In genomic region chr7:141638077-141638476, GRCm38 (mm10) we compare ENCODE assay signal across 9 mouse cellular contexts. TPM values are rescaled to one million over a fixed set of nuclear protein-coding genes. Genes with fewer than 3 reads are reported as not detected.
DNase-seq lines count a peak whose midpoint lies in the region; ATAC-seq and TF ChIP-seq lines count a peak whose summit lies in the region.
"Not testable (repeated sequence)": the region's sequence is repeated elsewhere in the genome, so short reads cannot be mapped to it uniquely, and the experiment has no call there.
"Had no signal": no experiment of that assay in that cellular context is flagged by ENCODE, and none has a peak within 500 bp of the region (broad histone marks: within the 10 kb centered on the region; RNA-seq: fewer than 3 reads in every experiment).

No protein-coding gene starts in this region.

- H3K27me3 ChIP-seq in embryonic facial prominence, embryonic 12.5 days; forebrain, postnatal 0 days (ENCODE audit: insufficient read depth, low read length); heart, embryonic 16.5 days (ENCODE audit: control insufficient read depth, insufficient read depth, low read length); intestine, postnatal 0 days (replicated peaks; ENCODE audit: control insufficient read depth, insufficient read depth, low read length); liver, embryonic 12.5 days (replicated peaks); neural tube, embryonic 13.5 days: not testable (repeated sequence)

- 81% methylated on average over 2 of the region's 3 CpGs for WGBS in embryonic facial prominence, embryonic 12.5 days
- WGBS in forebrain, postnatal 0 days = 97% methylated on average over 1 of the region's 3 CpGs
- 93% methylated on average over 1 of the region's 3 CpGs for WGBS in heart, embryonic 16.5 days
- 94% methylated on average over 1 of the region's 3 CpGs for WGBS in intestine, postnatal 0 days
- WGBS in liver, embryonic 12.5 days (ENCODE audit: insufficient replicate concordance) = 88% methylated on average over 1 of the region's 3 CpGs
- 90% methylated on average over 2 of the region's 3 CpGs for WGBS in neural tube, embryonic 13.5 days

- H3K27ac ChIP-seq in embryonic facial prominence, embryonic 12.5 days; forebrain, postnatal 0 days (ENCODE audit: low read depth, low read length); heart, embryonic 16.5 days (ENCODE audit: low read length); intestine, postnatal 0 days (ENCODE audit: low read depth, low read length); liver, embryonic 12.5 days; neural tube, embryonic 13.5 days (replicated peaks): not testable (repeated sequence)

- not testable (repeated sequence) for H3K9ac ChIP-seq in embryonic facial prominence, embryonic 12.5 days; forebrain, postnatal 0 days; heart, embryonic 16.5 days (ENCODE audit: low read length); intestine, postnatal 0 days (ENCODE audit: low read depth, low read length); liver, embryonic 12.5 days; neural tube, embryonic 13.5 days

- H3K4me3 ChIP-seq in embryonic facial prominence, embryonic 12.5 days; forebrain, postnatal 0 days (ENCODE audit: low read depth, low read length); heart, embryonic 16.5 days (ENCODE audit: low read length); intestine, postnatal 0 days (ENCODE audit: low read depth, low read length); liver, embryonic 12.5 days; neural tube, embryonic 13.5 days: not testable (repeated sequence)

- H3K4me1 ChIP-seq in embryonic facial prominence, embryonic 12.5 days; forebrain, postnatal 0 days (ENCODE audit: insufficient read depth); heart, embryonic 16.5 days (ENCODE audit: control insufficient read depth, insufficient read depth, low read length); intestine, postnatal 0 days (replicated peaks; ENCODE audit: control insufficient read depth, insufficient read depth, low read length); liver, embryonic 12.5 days; neural tube, embryonic 13.5 days (replicated peaks): not testable (repeated sequence)

- H3K36me3 ChIP-seq in embryonic facial prominence, embryonic 12.5 days = peaks cover 13% of the 10 kb centered on the region
- peaks cover 16% of the 10 kb centered on the region for H3K36me3 ChIP-seq in forebrain, postnatal 0 days (ENCODE audit: insufficient read depth)
- H3K36me3 ChIP-seq in heart, embryonic 16.5 days (ENCODE audit: control insufficient read depth, insufficient read depth) = peaks cover 11% of the 10 kb centered on the region
- peaks cover 19% of the 10 kb centered on the region; the same call in 1 of the 2 replicates for H3K36me3 ChIP-seq in intestine, postnatal 0 days (ENCODE audit: control insufficient read depth, insufficient read depth)
- H3K36me3 ChIP-seq in liver, embryonic 12.5 days = peaks cover 36% of the 10 kb centered on the region
- H3K36me3 ChIP-seq in neural tube, embryonic 13.5 days = peaks cover 20% of the 10 kb centered on the region

- not testable (repeated sequence) for DNase-seq in forebrain, postnatal 0 days

- not testable (repeated sequence) for TF ChIP-seq CTCF in forebrain, postnatal 0 days (IDR thresholded peaks at IDR 0.05; ENCODE audit: low read depth); intestine, postnatal 0 days (IDR thresholded peaks at IDR 0.05; ENCODE audit: low read depth)

- not testable (repeated sequence) for H3K4me2 ChIP-seq in embryonic facial prominence, embryonic 12.5 days (replicated peaks); forebrain, postnatal 0 days (ENCODE audit: low read depth); heart, embryonic 16.5 days (ENCODE audit: low read depth, low read length); intestine, postnatal 0 days (replicated peaks; ENCODE audit: low read depth); liver, embryonic 12.5 days; neural tube, embryonic 13.5 days

- not testable (repeated sequence) for H3K9me3 ChIP-seq in embryonic facial prominence, embryonic 12.5 days; forebrain, postnatal 0 days (ENCODE audit: low read length); heart, embryonic 16.5 days (replicated peaks; ENCODE audit: control insufficient read depth, low read length); intestine, postnatal 0 days (ENCODE audit: control insufficient read depth); liver, embryonic 12.5 days (replicated peaks); neural tube, embryonic 13.5 days

- ATAC-seq in embryonic facial prominence, embryonic 12.5 days (ENCODE audit: insufficient number of reproducible peaks, insufficient read depth, low FRiP score, low TSS enrichment) = peak; percentile 58
- peak; percentile 14; the same call in 1 of the 2 replicates for ATAC-seq in forebrain, postnatal 0 days
- ATAC-seq in heart, embryonic 16.5 days (replicated peaks; ENCODE audit: extremely low read depth, insufficient read depth, low FRiP score) = 0 out of 2 replicates have a peak, but pooled peaks have one; percentile 12
- ATAC-seq in intestine, postnatal 0 days = peak; percentile 38
- peak; percentile 27 for ATAC-seq in liver, embryonic 12.5 days
- ATAC-seq in megakaryocyte-erythroid progenitor cell, adult 5-6 weeks (replicated peaks; ENCODE audit: low FRiP score, low TSS enrichment, poor library complexity, severe bottlenecking) = peak; percentile 31
- ATAC-seq in neural tube, embryonic 13.5 days (ENCODE audit: low read depth) = peak; percentile 51

RNA-seq across cellular contexts. Expression of gene Muc6, which starts 17.0 kb away (rescaled TPM):
- polyA plus RNA-seq in embryonic facial prominence, embryonic 12.5 days (2016; fragmentation: Nextera tagmentation; extraction: Ambion mirVana) = 0.19 and 0.23 TPM in 2 replicates
- total RNA-seq in forebrain, postnatal 0 days (2014; rRNA removed) = not detected in 2 replicates
- polyA plus RNA-seq in forebrain, postnatal 0 days (2015; fragmentation: Nextera tagmentation; extraction: Ambion mirVana) = 0.04 and 0.07 TPM in 2 replicates
- 0.14 and 0.18 TPM in 2 replicates for polyA plus RNA-seq in heart, embryonic 16.5 days (2015; fragmentation: Nextera tagmentation; extraction: Ambion mirVana)
- polyA plus RNA-seq in intestine, postnatal 0 days (2015; fragmentation: Nextera tagmentation; extraction: Ambion mirVana) = 8.9 and 9.8 TPM in 2 replicates
- 1.5 and 1.9 TPM in 2 replicates for polyA plus RNA-seq in liver, embryonic 12.5 days (2016; fragmentation: Nextera tagmentation; extraction: Ambion mirVana)
- total RNA-seq in megakaryocyte-erythroid progenitor cell, adult 5-6 weeks (2014; fragmentation: Nextera tagmentation) = 3.4 and 5.8 TPM in 2 replicates
- 0.38 TPM in 1 of 2 replicates, not detected in the other for total RNA-seq in megakaryocyte-erythroid progenitor cell, adult 5-6 weeks (2017)
- 0.17 and 0.20 TPM in 2 replicates for polyA plus RNA-seq in neural tube, embryonic 13.5 days (2015; fragmentation: Nextera tagmentation; extraction: Ambion mirVana)
- total RNA-seq: layer of hippocampus, adult 8-10 months; left cerebral cortex, postnatal 10 days had no signal

RNA-seq across cellular contexts. Expression of gene Muc2, which starts 52.1 kb away (rescaled TPM):
- polyA plus RNA-seq in embryonic facial prominence, embryonic 12.5 days (2016; fragmentation: Nextera tagmentation; extraction: Ambion mirVana) = 0.13 and 0.48 TPM in 2 replicates
- 0.15 and 0.38 TPM in 2 replicates for total RNA-seq in forebrain, postnatal 0 days (2014; rRNA removed)
- polyA plus RNA-seq in forebrain, postnatal 0 days (2015; fragmentation: Nextera tagmentation; extraction: Ambion mirVana) = 0.05 and 0.08 TPM in 2 replicates
- polyA plus RNA-seq in heart, embryonic 16.5 days (2015; fragmentation: Nextera tagmentation; extraction: Ambion mirVana) = 0.31 and 1.1 TPM in 2 replicates
- 167 and 175 TPM in 2 replicates for polyA plus RNA-seq in intestine, postnatal 0 days (2015; fragmentation: Nextera tagmentation; extraction: Ambion mirVana)
- polyA plus RNA-seq in liver, embryonic 12.5 days (2016; fragmentation: Nextera tagmentation; extraction: Ambion mirVana) = 0.14 and 0.17 TPM in 2 replicates
- not detected in 2 replicates for total RNA-seq in megakaryocyte-erythroid progenitor cell, adult 5-6 weeks (2014; fragmentation: Nextera tagmentation)
- not detected in 2 replicates for total RNA-seq in megakaryocyte-erythroid progenitor cell, adult 5-6 weeks (2017)
- polyA plus RNA-seq in neural tube, embryonic 13.5 days (2015; fragmentation: Nextera tagmentation; extraction: Ambion mirVana) = 0.37 and 0.81 TPM in 2 replicates

Comparison
In these comparisons a context has a peak if more than half of its experiments do, and no peak if none do; other contexts are left out.
1. RNA of gene Muc2, which starts 52.1 kb away (polyA plus RNA-seq): 167 to 175 TPM in intestine, postnatal 0 days; 0.31 to 1.1 TPM in heart, embryonic 16.5 days, 0.37 to 0.81 TPM in neural tube, embryonic 13.5 days, 0.14 to 0.17 TPM in liver, embryonic 12.5 days, 0.13 to 0.48 TPM in embryonic facial prominence, embryonic 12.5 days and 0.05 to 0.08 TPM in forebrain, postnatal 0 days; every median in the first group is over 10 times any median in the second.
2. Peak in every context shown above with its lines, with median percentiles within 50 percentile points of each other: ATAC-seq.